Mouse (Mus musculus) lung, postnatal 0 days (tissue): ENCODE results near the gene Spsb2. TPM values are rescaled to one million over a fixed set of nuclear protein-coding genes. Genes with fewer than 3 reads are reported as not detected.
"Not testable (repeated sequence)": the region's sequence is repeated elsewhere in the genome, so short reads cannot be mapped to it uniquely, and the experiment has no call there.

Source experiments
- ATAC-seq: fragments of 200-750 bp; cut with Nextera tagmentation; 2 replicates; pipeline ENCODE4 v1.8.0; 2017; ENCODE audit warnings: moderate library complexity
- DNase-seq: peaks from one replicate; pipeline ENCODE4 v3.0.0-alpha.2; 2016; ENCODE audit warnings: low spot score
- H3K27ac ChIP-seq: fragments of 300-500 bp; sonication (generic); 2 replicates; pipeline ENCODE4 v1.5.1; 2014; ENCODE audit warnings: antibody characterized with exemption, mild to moderate bottlenecking, low read length, mixed read lengths
- H3K27me3 ChIP-seq: fragments of 300-500 bp; sonication (generic); replicated peaks from 2 replicates; pipeline ENCODE4 v1.6.1; 2014; ENCODE audit warnings: low read length, mixed read lengths; ENCODE audit not compliant: insufficient read depth
- H3K36me3 ChIP-seq: fragments of 300-500 bp; sonication (generic); 2 replicates; pipeline ENCODE4 v1.6.1; 2014; ENCODE audit warnings: low read length, mixed read lengths; ENCODE audit not compliant: insufficient read depth
- H3K4me1 ChIP-seq: fragments of 300-500 bp; sonication (generic); 2 replicates; pipeline ENCODE4 v1.6.1; 2014; ENCODE audit warnings: antibody characterized with exemption, low read depth, low read length, mixed read lengths; ENCODE audit not compliant: insufficient read depth
- H3K4me2 ChIP-seq: fragments of 300-500 bp; sonication (generic); replicated peaks from 2 replicates; pipeline ENCODE4 v1.6.1; 2014; ENCODE audit warnings: low read depth, mild to moderate bottlenecking, low read length, moderate library complexity, mixed read lengths
- H3K4me3 ChIP-seq: fragments of 300-500 bp; sonication (generic); 2 replicates; pipeline ENCODE4 v1.5.1; 2014; ENCODE audit warnings: low read depth, low read length
- H3K9ac ChIP-seq: fragments of 300-500 bp; sonication (generic); replicated peaks from 2 replicates; pipeline ENCODE4 v1.6.1; 2014; ENCODE audit warnings: low read depth, mild to moderate bottlenecking
- H3K9me3 ChIP-seq: fragments of 300-500 bp; sonication (generic); 2 replicates; pipeline ENCODE4 v1.6.1; 2016; ENCODE audit warnings: low read length, mixed read lengths
- CTCF ChIP-seq: IDR thresholded peaks from 2 replicates; pipeline ENCODE4 v1.5.1; 2016; ENCODE audit warnings: antibody characterized with exemption, mild to moderate bottlenecking
- EP300 ChIP-seq: IDR thresholded peaks from 2 replicates; pipeline ENCODE4 v1.6.1; 2016; ENCODE audit warnings: antibody characterized with exemption, mild to moderate bottlenecking, control low read depth
- WGBS: fragments of 180-500 bp; shearing (Covaris S2); extraction: QIAGEN DNeasy Blood & Tissue Kit; methylation state at CpG from one replicate; pipeline ENCODE4 v1.1.7; 2014; 5-methylcytosine and 5-hydroxymethylcytosine counted together
- polyA plus RNA-seq: library from polyadenylated mRNA; unstranded; fragments of >200 nt; fragmentation: Nextera tagmentation; extraction: Ambion mirVana; gene quantifications from 2 replicates; pipeline ENCODE4 v1.2.1, GENCODE M21; 2015

Spsb2 gene
- polyA plus RNA-seq, 1 experiment from 2014 or later: 33.7 TPM

DNA sequence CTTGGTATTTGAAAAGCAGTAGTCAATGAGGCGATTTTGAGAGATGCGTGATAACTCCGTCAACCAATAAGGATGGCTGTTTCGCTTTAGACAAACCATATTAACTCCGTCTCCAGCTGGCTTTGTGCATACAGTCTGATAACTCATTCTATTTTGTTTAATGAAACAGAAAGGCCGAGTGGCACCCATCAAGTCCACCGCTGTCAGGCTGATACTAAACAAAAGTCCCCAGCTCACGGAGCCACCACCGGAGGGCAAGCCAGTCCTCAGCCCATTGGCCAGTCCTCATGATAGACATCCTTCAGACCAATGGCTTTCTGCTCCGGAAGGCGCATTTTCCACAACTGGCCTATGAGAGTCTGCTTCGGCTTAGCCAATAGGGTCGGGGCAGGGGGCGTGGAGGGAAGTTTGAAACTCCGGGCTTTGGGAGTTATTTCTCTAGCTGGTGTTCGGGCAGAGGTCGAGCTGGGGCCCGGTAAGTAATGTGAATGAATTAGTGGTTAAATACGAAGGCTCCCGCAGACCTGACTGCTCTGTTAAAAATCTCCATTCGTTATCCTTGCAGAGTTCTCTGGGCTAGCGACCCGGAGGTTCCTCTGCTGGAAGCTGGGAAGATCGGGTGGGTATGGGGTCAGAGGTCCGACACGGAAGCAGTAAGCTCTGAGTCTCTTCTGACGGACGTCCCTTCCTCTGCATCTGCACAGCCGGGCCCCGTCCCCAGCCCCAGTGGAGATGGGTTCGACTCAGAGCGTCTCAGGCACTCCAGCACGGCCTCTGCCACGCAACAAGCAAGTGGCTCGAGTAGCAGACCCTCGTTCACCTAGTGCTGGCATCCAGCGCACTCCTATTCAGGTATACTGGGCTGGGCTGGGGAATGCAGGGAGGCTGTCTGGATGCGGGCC, 21.6 kb downstream of the Spsb2 start:
- peak; percentile 82 for ATAC-seq

DNA sequence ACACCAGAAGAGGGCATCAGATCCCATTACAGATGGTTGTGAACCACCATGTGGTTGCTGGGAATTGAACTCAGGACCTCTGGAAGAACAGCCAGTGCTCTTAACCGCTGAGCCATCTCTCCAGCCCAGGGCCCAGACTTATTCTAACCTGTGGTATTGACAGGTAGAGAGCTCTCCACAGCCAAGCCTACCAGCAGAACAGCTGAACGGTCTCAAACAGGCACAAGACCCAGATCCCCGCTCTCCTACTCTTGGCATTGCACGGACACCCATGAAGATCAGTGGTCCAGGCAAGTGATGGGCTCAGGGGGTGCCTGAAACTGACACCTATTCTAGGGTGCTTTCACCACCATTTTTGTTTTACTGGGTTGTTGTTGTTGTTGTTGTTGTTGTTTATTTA, 22.7 kb downstream of the Spsb2 start:
- H3K4me2 ChIP-seq, ATAC-seq, H3K27ac ChIP-seq, H3K9ac ChIP-seq, DNase-seq, H3K4me1 ChIP-seq, H3K9me3 ChIP-seq, H3K27me3 ChIP-seq, H3K36me3 ChIP-seq, H3K4me3 ChIP-seq: not testable (repeated sequence)
- WGBS: 95% methylated on average over 4 of the region's 4 CpGs

More for the DNA sequence above, 21.6 kb downstream of the Spsb2 start:
- H3K4me1 ChIP-seq: peaks cover 8% of the 10 kb centered on the region; the same call in 1 of the 2 replicates
- H3K9ac ChIP-seq: peak overlapping the region; percentile 42
- H3K36me3 ChIP-seq: peaks cover 12% of the 10 kb centered on the region
- H3K4me2 ChIP-seq: peak overlapping the region; percentile 74
- WGBS: under 1% methylated on average over 38 of the region's 38 CpGs
- H3K27me3 ChIP-seq: no peaks in the 10 kb centered on the region
- peak overlapping the region; percentile 71 for H3K4me3 ChIP-seq
- peak; percentile 98 for DNase-seq
- H3K27ac ChIP-seq: peak overlapping the region; percentile 82
- TF ChIP-seq EP300: peak; percentile 53; the same call in 1 of the 2 replicates
- TF ChIP-seq CTCF: peak; percentile 34
- H3K9me3 ChIP-seq: no peaks in the 10 kb centered on the region

- Histone ChIP-seq H3K27ac (no peak overlapping the region), H3K4me2 (no peak overlapping the region), H3K36me3 (no peaks in the 10 kb centered on the region), H3K4me3 (no peak overlapping the region), H3K4me1 (peaks cover 8% of the 10 kb centered on the region; the same call in 1 of the 2 replicates), H3K9me3 (no peaks in the 10 kb centered on the region), H3K27me3 (no peaks in the 10 kb centered on the region), H3K9ac (no peak overlapping the region)
- no peak for DNase-seq
- no peak for ATAC-seq
- WGBS: 91% methylated on average over 8 of the region's 8 CpGs
- TF ChIP-seq EP300: no peak
- TF ChIP-seq CTCF: no peak
These were observed 23.2 kb downstream of the Spsb2 start for GRCm38 (mm10) chr6:124831649-124832048.

DNA sequence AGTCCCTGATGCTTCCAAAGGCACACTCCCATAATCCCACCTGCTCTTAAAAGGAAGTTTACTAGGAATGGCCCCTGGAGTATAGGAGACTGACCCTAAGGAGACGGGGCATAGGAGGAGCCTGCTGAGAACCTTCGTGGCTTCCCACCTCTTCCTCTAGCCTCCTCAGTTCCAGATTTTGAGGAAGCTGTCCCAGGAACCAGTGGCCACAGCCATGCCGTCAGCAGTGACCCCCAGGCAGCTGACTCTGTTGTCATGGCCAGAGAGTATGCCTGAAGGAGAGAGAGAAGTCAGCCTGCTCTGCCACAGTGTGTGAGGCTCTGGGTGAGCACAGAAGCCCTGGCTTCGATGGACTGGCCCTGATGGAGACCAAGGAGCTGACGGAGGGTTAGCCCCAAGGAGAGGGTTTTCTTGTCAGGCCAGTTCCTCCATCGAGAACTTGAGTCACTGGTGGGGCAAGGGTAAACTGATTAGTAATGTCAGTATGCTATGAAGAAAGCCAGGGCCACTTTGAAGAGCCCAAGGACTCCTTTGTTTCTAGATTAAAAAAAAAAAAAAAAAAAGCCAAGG, 26.1 kb downstream of the Spsb2 start:
- no peak overlapping the region for H3K9ac ChIP-seq
- DNase-seq: no peak
- no peak overlapping the region for H3K4me3 ChIP-seq
- TF ChIP-seq CTCF (no peak), EP300 (no peak)
- H3K4me1 ChIP-seq: peaks cover 4% of the 10 kb centered on the region; the same call in 1 of the 2 replicates
- H3K4me2 ChIP-seq: no peak overlapping the region
- H3K27ac ChIP-seq: no peak overlapping the region
- 75% methylated on average over 6 of the region's 6 CpGs for WGBS
- no peak for ATAC-seq
- no peaks in the 10 kb centered on the region for H3K36me3 ChIP-seq
- H3K9me3 ChIP-seq: no peaks in the 10 kb centered on the region
- H3K27me3 ChIP-seq: no peaks in the 10 kb centered on the region

DNA sequence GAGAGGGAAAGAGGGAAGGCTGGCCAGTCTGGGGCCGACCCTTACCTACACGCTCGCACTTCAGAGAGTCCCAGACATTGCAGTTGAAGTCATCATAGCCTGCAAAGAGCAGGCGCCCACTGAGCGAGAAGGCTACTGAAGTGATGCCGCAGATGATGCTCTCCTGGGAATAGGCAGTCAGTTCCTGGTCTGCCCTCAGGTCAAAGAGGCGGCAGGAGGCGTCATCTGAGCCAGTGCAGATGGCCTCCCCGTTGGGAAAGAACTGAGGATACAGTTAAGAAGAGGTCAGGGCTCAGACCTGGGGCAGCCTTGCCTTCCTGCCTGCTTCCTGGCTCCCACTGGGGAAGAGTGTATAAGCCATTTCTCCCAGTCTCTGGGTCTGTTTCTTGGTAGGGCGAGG, 27.1 kb downstream of the Spsb2 start:
- H3K27me3 ChIP-seq: no peaks in the 10 kb centered on the region
- H3K36me3 ChIP-seq: no peaks in the 10 kb centered on the region
- 69% methylated on average over 10 of the region's 10 CpGs for WGBS
- H3K4me1 ChIP-seq: no peaks in the 10 kb centered on the region
- H3K9ac ChIP-seq: no peak overlapping the region
- DNase-seq (no peak), ATAC-seq (peak; percentile 42)
- TF ChIP-seq EP300: no peak
- no peak for TF ChIP-seq CTCF
- H3K4me2 ChIP-seq: no peak overlapping the region
- H3K4me3 ChIP-seq: no peak overlapping the region
- no peaks in the 10 kb centered on the region for H3K9me3 ChIP-seq
- H3K27ac ChIP-seq: no peak overlapping the region

DNA sequence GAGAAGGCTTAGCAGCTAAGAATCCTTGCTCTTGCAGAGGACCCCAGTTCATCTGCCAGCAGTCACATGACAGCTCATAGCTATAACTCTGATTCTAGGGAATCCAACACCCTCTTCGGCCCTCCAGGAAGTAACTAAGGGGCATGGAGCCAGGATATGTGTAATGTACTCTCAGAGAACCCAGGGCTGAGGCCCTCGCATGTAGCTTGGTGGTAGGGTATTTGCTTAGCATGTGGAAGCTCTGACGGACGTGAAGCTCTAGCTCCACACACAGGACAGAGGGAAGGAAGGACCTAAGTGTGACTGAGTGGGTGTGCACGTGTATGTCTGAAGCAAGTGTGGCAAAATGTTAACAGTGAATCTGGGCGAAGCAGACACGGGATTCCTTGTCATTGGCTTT, 27.9 kb downstream of the Spsb2 start:
- DNase-seq (peak; percentile 65), ATAC-seq (peak; percentile 70)
- Histone ChIP-seq H3K27ac (no peak overlapping the region), H3K4me1 (no peaks in the 10 kb centered on the region), H3K36me3 (no peaks in the 10 kb centered on the region), H3K27me3 (no peaks in the 10 kb centered on the region), H3K9me3 (no peaks in the 10 kb centered on the region), H3K4me3 (no peak overlapping the region), H3K4me2 (no peak overlapping the region), H3K9ac (no peak overlapping the region)
- peak; percentile 40 for TF ChIP-seq CTCF
- no peak for TF ChIP-seq EP300
- 53% methylated on average over 7 of the region's 7 CpGs for WGBS
